Mouse (Mus musculus): ENCODE measurements at regions not wholly inside any gene's neighbourhood (a gene's known extent, or its start where the extent isn't known, plus 50 kb on each side); places are given as distances from the start of the nearest gene placed in this dataset.

GRCm38 (mm10) chr4:100700002-100700401 is 76.5 kb upstream of the Cachd1 start:
- ChIA-PET POLR2A (no interaction called here), CTCF (no interaction called here)
- DNase-seq (ENCODE audit: low read depth, low spot score) (no peak), ATAC-seq (no peak)
- H3K27me3 ChIP-seq, result no peaks in the 10 kb centered on the region
- in situ Hi-C loops (cut with MboI; ENCODE audit: low pct_unique_long_range_greater_than_20kb), result no loop called here
- no peak for TF ChIP-seq CTCF (IDR thresholded peaks at IDR 0.05)

- ATAC-seq (no peak), DNase-seq (ENCODE audit: low read depth, low spot score) (no peak)
- TF ChIP-seq CTCF (IDR thresholded peaks at IDR 0.05), result no peak
- in situ Hi-C loops (cut with MboI; ENCODE audit: low pct_unique_long_range_greater_than_20kb), result no loop called here
- CTCF ChIA-PET, result no interaction called here
- POLR2A ChIA-PET, result no interaction called here
- H3K27me3 ChIP-seq, result no peaks in the 10 kb centered on the region
Measured at GRCm38 (mm10) chr4:100700418-100700817, 76.1 kb upstream of the Cachd1 start.

GRCm38 (mm10) chr4:100705960-100706359 is 70.5 kb upstream of the Cachd1 start:
- no peaks in the 10 kb centered on the region for H3K27me3 ChIP-seq
- ATAC-seq, result no peak
- in situ Hi-C loops (cut with MboI; ENCODE audit: low pct_unique_long_range_greater_than_20kb), result no loop called here
- ChIA-PET POLR2A (no interaction called here), CTCF (interaction anchor here (0.9 kb wide), 1 partner anchor 17 kb away, joined by 3 read pairs; no protein-coding TSS in a partner anchor)
- TF ChIP-seq CTCF (IDR thresholded peaks at IDR 0.05), result no peak
- DNase-seq (ENCODE audit: low read depth, low spot score), result no peak

GRCm38 (mm10) chr4:100707125-100707524 is 69.3 kb upstream of the Cachd1 start:
- in situ Hi-C loops (cut with MboI; ENCODE audit: low pct_unique_long_range_greater_than_20kb), result no loop called here
- ChIA-PET POLR2A (no interaction called here), CTCF (no interaction called here)
- ATAC-seq (no peak), DNase-seq (ENCODE audit: low read depth, low spot score) (no peak)
- H3K27me3 ChIP-seq, result no peaks in the 10 kb centered on the region
- TF ChIP-seq CTCF (IDR thresholded peaks at IDR 0.05), result no peak

GRCm38 (mm10) chr4:100708247-100708646 is 68.2 kb upstream of the Cachd1 start:
- ATAC-seq (no peak), DNase-seq (ENCODE audit: low read depth, low spot score) (no peak)
- H3K27me3 ChIP-seq, result no peaks in the 10 kb centered on the region
- in situ Hi-C loops (cut with MboI; ENCODE audit: low pct_unique_long_range_greater_than_20kb), result no loop called here
- ChIA-PET POLR2A (no interaction called here), CTCF (interaction anchor here (0.8 kb wide), 1 partner anchor 40 kb away, joined by 3 read pairs; no protein-coding TSS in a partner anchor)
- TF ChIP-seq CTCF (IDR thresholded peaks at IDR 0.05), result peak; percentile 6

GRCm38 (mm10) chr4:100714240-100714639 is 62.2 kb upstream of the Cachd1 start:
- CTCF ChIA-PET, result no interaction called here
- ATAC-seq (no peak), DNase-seq (ENCODE audit: low read depth, low spot score) (no peak)
- no peaks in the 10 kb centered on the region for H3K27me3 ChIP-seq
- in situ Hi-C loops (cut with MboI; ENCODE audit: low pct_unique_long_range_greater_than_20kb), result no loop called here
- no peak for TF ChIP-seq CTCF (IDR thresholded peaks at IDR 0.05)
- POLR2A ChIA-PET, result no interaction called here

GRCm38 (mm10) chr4:100717601-100718000 is 58.9 kb upstream of the Cachd1 start:
- ChIA-PET CTCF (no interaction called here), POLR2A (no interaction called here)
- in situ Hi-C loops (cut with MboI; ENCODE audit: low pct_unique_long_range_greater_than_20kb), result no loop called here
- ATAC-seq (no peak), DNase-seq (ENCODE audit: low read depth, low spot score) (no peak)
- no peak for TF ChIP-seq CTCF (IDR thresholded peaks at IDR 0.05)
- H3K27me3 ChIP-seq, result no peaks in the 10 kb centered on the region

- CTCF ChIA-PET, result interaction anchor here (0.7 to 1.3 kb wide), 5 partner anchors 11 to 426 kb away, joined by 3 to 4 read pairs (median 3); no protein-coding TSS in a partner anchor
- TF ChIP-seq CTCF (IDR thresholded peaks at IDR 0.05), result peak; percentile 78
Measured at GRCm38 (mm10) chr4:100722532-100722931, 53.9 kb upstream of the Cachd1 start.

GRCm38 (mm10) chr4:100723053-100723452 is 53.4 kb upstream of the Cachd1 start:
- CTCF ChIA-PET, result interaction anchor here (0.7 to 1.3 kb wide), 5 partner anchors 11 to 426 kb away, joined by 3 to 4 read pairs (median 3); no protein-coding TSS in a partner anchor

More at GRCm38 (mm10) chr4:100722532-100722931, 53.9 kb upstream of the Cachd1 start:
- ATAC-seq, result no peak
- DNase-seq (ENCODE audit: low read depth, low spot score), result no peak
- H3K27me3 ChIP-seq, result no peaks in the 10 kb centered on the region
- POLR2A ChIA-PET, result no interaction called here
- in situ Hi-C loops (cut with MboI; ENCODE audit: low pct_unique_long_range_greater_than_20kb), result loop anchor here (10.0 kb wide), 1 partner anchor 138 kb away; no protein-coding TSS in a partner anchor

GRCm38 (mm10) chr4:100725811-100726210 is 50.7 kb upstream of the Cachd1 start:
- no peak for TF ChIP-seq CTCF (IDR thresholded peaks at IDR 0.05)
- POLR2A ChIA-PET, result no interaction called here

More at GRCm38 (mm10) chr4:100723053-100723452, 53.4 kb upstream of the Cachd1 start:
- no peak for DNase-seq (ENCODE audit: low read depth, low spot score)
- POLR2A ChIA-PET, result no interaction called here
- in situ Hi-C loops (cut with MboI; ENCODE audit: low pct_unique_long_range_greater_than_20kb), result loop anchor here (10.0 kb wide), 1 partner anchor 138 kb away; no protein-coding TSS in a partner anchor
- no peak for TF ChIP-seq CTCF (IDR thresholded peaks at IDR 0.05)
- ATAC-seq, result no peak
- H3K27me3 ChIP-seq, result no peaks in the 10 kb centered on the region

GRCm38 (mm10) chr4:100726496-100726895 is 50.0 kb upstream of the Cachd1 start:
- in situ Hi-C loops (cut with MboI; ENCODE audit: low pct_unique_long_range_greater_than_20kb), result loop anchor here (5.0 to 10.0 kb wide), 3 partner anchors 142 to 421 kb away; no protein-coding TSS in a partner anchor
- POLR2A ChIA-PET, result no interaction called here
- DNase-seq (ENCODE audit: low read depth, low spot score), result no peak
- ATAC-seq, result no peak
- CTCF ChIA-PET, result no interaction called here
- no peak for TF ChIP-seq CTCF (IDR thresholded peaks at IDR 0.05)
- no peaks in the 10 kb centered on the region for H3K27me3 ChIP-seq

More at GRCm38 (mm10) chr4:100725811-100726210, 50.7 kb upstream of the Cachd1 start:
- DNase-seq (ENCODE audit: low read depth, low spot score) (no peak), ATAC-seq (no peak)
- in situ Hi-C loops (cut with MboI; ENCODE audit: low pct_unique_long_range_greater_than_20kb), result loop anchor here (5.0 to 10.0 kb wide), 3 partner anchors 141 to 421 kb away; no protein-coding TSS in a partner anchor
- no peaks in the 10 kb centered on the region for H3K27me3 ChIP-seq
- CTCF ChIA-PET, result no interaction called here

Measured in Patski (cell line).